Mouse (Mus musculus) kidney, postnatal 0 days (tissue): ENCODE data around the gene Fam186b. TPM values are rescaled to one million over a fixed set of nuclear protein-coding genes. Genes with fewer than 3 reads are reported as not detected.

Experiments
- ATAC-seq: fragments of 200-750 bp; cut with Nextera tagmentation; replicated peaks from 2 replicates; pipeline ENCODE4 v1.8.0; 2017; ENCODE audit warnings: low read depth, moderate number of reproducible peaks, moderate TSS enrichment, moderate library complexity; ENCODE audit not compliant: low FRiP score
- DNase-seq: peaks from one replicate; pipeline ENCODE4 v3.0.0-alpha.2; 2016; ENCODE audit warnings: low spot score
- H3K27ac ChIP-seq: fragments of 300-500 bp; sonication (generic); 2 replicates; pipeline ENCODE4 v1.5.1; 2014; ENCODE audit warnings: mild to moderate bottlenecking
- H3K27me3 ChIP-seq: fragments of 300-500 bp; sonication (generic); 2 replicates; pipeline ENCODE4 v1.6.1; 2014; ENCODE audit warnings: low read length, mixed read lengths; ENCODE audit not compliant: insufficient read depth
- H3K36me3 ChIP-seq: fragments of 300-500 bp; sonication (generic); 2 replicates; pipeline ENCODE4 v1.6.1; 2014; ENCODE audit warnings: low read length, mixed read lengths; ENCODE audit not compliant: insufficient read depth
- H3K4me1 ChIP-seq: fragments of 300-500 bp; sonication (generic); replicated peaks from 2 replicates; pipeline ENCODE4 v1.6.1; 2014; ENCODE audit warnings: antibody characterized with exemption, low read length, mixed read lengths; ENCODE audit not compliant: insufficient read depth
- H3K4me2 ChIP-seq: fragments of 300-500 bp; sonication (generic); 2 replicates; pipeline ENCODE4 v1.6.1; 2014; ENCODE audit warnings: mild to moderate bottlenecking, low read length, moderate library complexity, mixed read lengths
- H3K4me3 ChIP-seq: fragments of 300-500 bp; sonication (generic); replicated peaks from 2 replicates; pipeline ENCODE4 v1.5.1; 2014; ENCODE audit warnings: low read depth, low read length
- H3K9ac ChIP-seq: fragments of 300-500 bp; sonication (generic); 2 replicates; pipeline ENCODE4 v1.6.1; 2014; ENCODE audit warnings: low read depth, low read length
- H3K9me3 ChIP-seq: fragments of 300-500 bp; sonication (generic); replicated peaks from 2 replicates; pipeline ENCODE4 v1.6.1; 2016; ENCODE audit warnings: low read length, inconsistent platforms, mixed read lengths
- CTCF ChIP-seq: IDR thresholded peaks from 2 replicates; pipeline ENCODE4 v1.5.1; 2016; ENCODE audit warnings: antibody characterized with exemption, low read depth, mild to moderate bottlenecking, moderate library complexity
- WGBS: fragments of 180-500 bp; shearing (Covaris S2); extraction: QIAGEN DNeasy Blood & Tissue Kit; methylation state at CpG from one replicate; pipeline ENCODE4 v1.1.7; 2014; 5-methylcytosine and 5-hydroxymethylcytosine counted together
- polyA plus RNA-seq: library from polyadenylated mRNA; unstranded; fragments of >200 nt; fragmentation: Nextera tagmentation; extraction: Ambion mirVana; gene quantifications from 2 replicates; pipeline ENCODE4 v1.2.1, GENCODE M21; 2015

Gene Fam186b
- polyA plus RNA-seq, 1 experiment from 2014 or later: 0.47 TPM

GRCm38 (mm10) chr15:99317267-99317651, 21.6 kb upstream of the Fam186b start:
- ATAC-seq (no peak), DNase-seq (peak; percentile 61)
- no peak overlapping the region for H3K4me2 ChIP-seq
- 72% methylated on average over 2 of the region's 2 CpGs for WGBS
- H3K27me3 ChIP-seq: no peaks in the 10 kb centered on the region
- H3K9ac ChIP-seq: no peak overlapping the region
- H3K27ac ChIP-seq: peak overlapping the region; percentile 74
- peak; percentile 42; the same call in 1 of the 2 replicates for TF ChIP-seq CTCF
- no peaks in the 10 kb centered on the region for H3K9me3 ChIP-seq
- no peak overlapping the region for H3K4me3 ChIP-seq
- H3K4me1 ChIP-seq: peaks cover 5% of the 10 kb centered on the region; the same call in 1 of the 2 replicates
- H3K36me3 ChIP-seq: peaks cover 63% of the 10 kb centered on the region

DNA sequence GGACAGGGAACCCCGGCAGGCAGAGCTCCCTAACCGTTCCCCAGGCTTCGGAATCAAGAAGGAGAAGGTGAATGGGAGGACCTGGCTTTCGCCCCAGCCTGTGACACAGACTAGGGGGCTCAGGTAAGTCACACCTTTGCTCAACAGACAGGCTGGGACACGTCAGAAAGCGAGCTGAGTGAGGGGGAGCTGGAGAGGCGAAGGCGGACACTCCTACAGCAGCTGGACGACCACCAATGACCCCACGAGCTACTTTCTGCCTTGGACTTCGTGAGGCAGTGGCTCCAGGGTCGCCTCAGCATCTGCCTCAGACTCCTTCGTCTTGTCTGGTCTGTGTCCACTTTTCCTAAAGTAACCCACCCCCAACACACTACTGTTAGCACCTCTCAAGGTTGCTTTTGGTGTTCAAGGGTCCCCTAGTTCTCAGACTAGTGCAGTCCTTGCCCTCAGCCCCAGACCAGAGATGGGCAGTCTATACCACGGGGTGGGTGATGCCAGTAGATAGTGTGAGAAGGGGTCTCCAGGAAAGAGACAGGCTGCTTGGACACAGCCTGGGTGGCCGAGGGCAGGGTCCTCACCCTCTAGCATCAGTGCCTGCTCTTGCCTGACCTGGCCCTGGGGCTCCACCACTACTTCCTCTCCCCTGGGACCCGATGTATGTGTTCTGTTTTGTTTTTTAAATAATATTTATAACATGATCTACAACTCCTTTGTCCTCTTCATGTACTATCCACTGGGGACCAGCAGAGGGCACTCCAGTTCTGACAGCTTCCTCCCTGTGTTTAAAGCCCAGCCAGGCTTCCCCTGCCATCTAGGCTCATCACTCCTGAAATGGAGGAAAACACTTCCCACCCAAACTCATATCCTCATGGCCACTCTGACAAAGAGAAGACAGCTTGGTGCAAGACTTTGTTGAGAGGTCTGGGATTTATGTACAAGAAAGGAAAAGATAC, 20.9 kb upstream of the Fam186b start:
- Histone ChIP-seq H3K9ac (no peak overlapping the region), H3K9me3 (no peaks in the 10 kb centered on the region), H3K4me1 (peaks cover 5% of the 10 kb centered on the region; the same call in 1 of the 2 replicates), H3K27ac (peak overlapping the region; percentile 74), H3K4me3 (no peak overlapping the region), H3K36me3 (peaks cover 56% of the 10 kb centered on the region), H3K27me3 (no peaks in the 10 kb centered on the region), H3K4me2 (no peak overlapping the region)
- TF ChIP-seq CTCF: peak; percentile 94
- ATAC-seq (peak; percentile 19; the same call in 1 of the 2 replicates), DNase-seq (peak; percentile 92)
- WGBS: 57% methylated on average over 16 of the region's 16 CpGs

DNA sequence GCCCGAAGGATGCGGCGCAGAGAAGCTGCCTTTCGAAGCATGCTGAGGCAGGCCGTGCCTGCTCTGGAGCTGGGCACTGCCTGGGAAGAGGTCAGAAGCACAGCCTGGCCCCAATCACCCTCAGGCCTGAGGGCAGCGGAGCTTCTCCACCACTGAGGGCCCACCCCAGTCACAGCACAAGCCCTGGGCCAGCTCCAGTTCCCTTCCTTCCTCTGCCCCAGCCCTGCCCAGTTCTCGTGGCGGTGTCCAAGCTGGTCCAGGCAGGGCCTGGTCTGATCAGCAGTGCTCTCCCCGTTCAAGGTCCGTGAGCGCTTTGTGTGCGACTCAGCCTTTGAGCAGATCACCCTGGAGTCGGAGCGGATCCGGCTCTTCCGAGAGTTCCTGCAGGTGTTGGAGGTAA, 19.2 kb upstream of the Fam186b start:
- 80% methylated on average over 16 of the region's 16 CpGs for WGBS
- no peaks in the 10 kb centered on the region for H3K9me3 ChIP-seq

DNA sequence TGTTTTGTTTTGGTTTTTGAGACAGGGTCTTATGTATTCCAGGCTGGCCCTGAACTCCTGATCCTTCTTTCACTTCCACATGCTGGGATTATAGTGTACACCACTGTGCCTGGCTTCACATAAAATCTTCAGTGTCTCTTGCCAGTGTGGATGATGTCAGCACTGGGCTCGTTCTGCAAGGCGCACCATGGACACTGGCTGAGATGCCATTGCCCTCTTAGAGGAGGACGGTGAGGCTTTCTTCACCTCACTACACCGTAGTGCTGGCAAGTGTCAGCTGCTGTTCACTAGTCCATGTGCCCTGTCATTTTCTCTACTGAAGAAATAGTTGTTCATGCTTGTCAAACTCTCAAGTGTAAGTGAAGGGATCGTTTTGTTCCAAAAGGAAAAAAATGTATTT, 14.9 kb upstream of the Fam186b start:
- no peaks in the 10 kb centered on the region for H3K9me3 ChIP-seq
- WGBS: 89% methylated on average over 5 of the region's 5 CpGs
- H3K4me3 ChIP-seq: no peak overlapping the region
- H3K27ac ChIP-seq: no peak overlapping the region
- no peak for TF ChIP-seq CTCF
- H3K9ac ChIP-seq: no peak overlapping the region
- H3K4me2 ChIP-seq: no peak overlapping the region
- H3K4me1 ChIP-seq: no peaks in the 10 kb centered on the region
- ATAC-seq (no peak), DNase-seq (no peak)
- H3K36me3 ChIP-seq: peaks cover 56% of the 10 kb centered on the region
- no peaks in the 10 kb centered on the region for H3K27me3 ChIP-seq

More for the DNA sequence above, 19.2 kb upstream of the Fam186b start:
- TF ChIP-seq CTCF: no peak
- H3K4me2 ChIP-seq: no peak overlapping the region
- DNase-seq (no peak), ATAC-seq (no peak; the same call in 1 of the 2 replicates)
- no peak overlapping the region for H3K4me3 ChIP-seq
- no peak overlapping the region; the same call in 1 of the 2 replicates for H3K27ac ChIP-seq
- H3K4me1 ChIP-seq: no peaks in the 10 kb centered on the region; the same call in 1 of the 2 replicates
- H3K27me3 ChIP-seq: no peaks in the 10 kb centered on the region
- peaks cover 51% of the 10 kb centered on the region for H3K36me3 ChIP-seq
- H3K9ac ChIP-seq: no peak overlapping the region

DNA sequence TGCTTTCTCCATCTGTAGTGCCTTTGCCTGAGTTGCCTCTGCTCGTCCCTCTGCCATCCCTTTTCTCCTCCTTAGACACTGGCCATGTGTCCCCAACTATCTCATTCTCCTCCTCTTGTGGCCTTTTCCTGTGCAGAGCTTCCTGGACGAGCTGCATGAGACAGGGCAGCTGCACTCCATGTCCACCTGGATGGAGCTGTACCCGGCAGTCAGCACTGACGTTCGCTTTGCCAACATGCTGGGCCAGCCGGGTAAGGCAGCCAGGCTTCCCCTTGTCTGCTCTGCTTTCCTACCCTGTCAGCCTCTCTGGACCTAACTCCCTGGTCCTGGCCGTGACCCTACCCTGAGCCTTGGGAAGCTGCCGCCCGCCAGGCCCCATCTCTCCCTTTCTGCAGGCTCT, 13.9 kb upstream of the Fam186b start:
- DNase-seq: no peak
- Histone ChIP-seq H3K36me3 (peaks cover 60% of the 10 kb centered on the region), H3K9me3 (no peaks in the 10 kb centered on the region), H3K27ac (no peak overlapping the region), H3K9ac (no peak overlapping the region), H3K4me2 (no peak overlapping the region), H3K4me1 (no peaks in the 10 kb centered on the region), H3K4me3 (no peak overlapping the region), H3K27me3 (no peaks in the 10 kb centered on the region)
- no peak for TF ChIP-seq CTCF
- no peak for ATAC-seq
- WGBS: 89% methylated on average over 9 of the region's 9 CpGs

DNA sequence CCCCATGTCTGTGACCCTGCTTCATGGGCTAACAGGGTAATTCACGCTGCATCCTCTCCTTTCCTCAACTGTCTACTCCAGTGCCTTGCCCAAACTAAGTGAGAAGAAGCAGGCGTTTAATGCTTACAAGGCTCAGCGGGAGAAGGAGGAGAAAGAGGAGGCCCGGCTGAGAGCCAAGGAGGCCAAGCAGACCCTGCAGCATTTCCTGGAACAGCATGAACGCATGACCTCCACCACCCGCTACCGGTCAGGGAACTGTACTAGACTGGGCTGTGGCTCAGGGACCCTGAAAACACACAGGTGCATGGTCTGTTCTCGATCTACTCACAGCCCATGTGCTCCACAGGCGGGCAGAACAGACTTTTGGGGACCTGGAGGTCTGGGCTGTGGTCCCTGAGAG, 11.8 kb upstream of the Fam186b start:
- TF ChIP-seq CTCF: no peak
- ATAC-seq: no peak
- Histone ChIP-seq H3K9me3 (no peaks in the 10 kb centered on the region), H3K9ac (no peak overlapping the region), H3K27ac (no peak overlapping the region), H3K4me2 (no peak overlapping the region), H3K4me1 (no peaks in the 10 kb centered on the region), H3K36me3 (peaks cover 63% of the 10 kb centered on the region), H3K4me3 (no peak overlapping the region), H3K27me3 (no peaks in the 10 kb centered on the region)
- WGBS: 76% methylated on average over 9 of the region's 9 CpGs
- DNase-seq: no peak
